Mouse (Mus musculus): ENCODE data around the gene Capn6.

The Capn6 gene
- long read RNA-seq, experiment 1: 0 reads
- long read RNA-seq, experiment 2: 0 reads

- intact Hi-C loops (cut with DNase I): no loop called here
Measured at GRCm38 (mm10) chrX:143827212-143827611, at the start of gene Capn6. TSS of gene Capn6 (minus strand) at chrX:143827414.

- intact Hi-C loops (cut with DNase I): no loop called here
Measured at GRCm38 (mm10) chrX:143867129-143867664, 40.0 kb upstream of the Capn6 start.

- intact Hi-C loops (cut with DNase I): no loop called here
Measured at GRCm38 (mm10) chrX:143851351-143851750, 24.1 kb upstream of the Capn6 start.

- intact Hi-C loops (cut with DNase I): no loop called here
Measured at GRCm38 (mm10) chrX:143849969-143850368, 22.8 kb upstream of the Capn6 start.

GRCm38 (mm10) chrX:143846637-143847036 lies 19.4 kb upstream of the Capn6 start:
- intact Hi-C loops (cut with DNase I): no loop called here

GRCm38 (mm10) chrX:143826521-143826920 lies 693 bp downstream of the Capn6 start:
- intact Hi-C loops (cut with DNase I): no loop called here

GRCm38 (mm10) chrX:143818961-143819360 lies 8.3 kb downstream of the Capn6 start:
- intact Hi-C loops (cut with DNase I): no loop called here

- intact Hi-C loops (cut with DNase I): no loop called here
Measured at GRCm38 (mm10) chrX:143815948-143816347, 11.3 kb downstream of the Capn6 start.

GRCm38 (mm10) chrX:143762556-143762955 lies 64.7 kb downstream of the Capn6 start:
- intact Hi-C loops (cut with DNase I): no loop called here

Small RNAs within 50 kb of the gene (microRNA-seq; reads per million reads assigned to microRNA genes)
- gene Gm47298: 0 reads per million in 2 experiments

Measured in adrenal gland (tissue).